Mouse (Mus musculus) lung, postnatal 0 days (tissue): ENCODE measurements around the gene Nars2.

Experiments
- CTCF ChIP-seq: IDR thresholded peaks from 2 replicates; pipeline ENCODE4 v1.5.1; 2016; ENCODE audit warnings: antibody characterized with exemption, mild to moderate bottlenecking
- EP300 ChIP-seq: IDR thresholded peaks from 2 replicates; pipeline ENCODE4 v1.6.1; 2016; ENCODE audit warnings: antibody characterized with exemption, mild to moderate bottlenecking, control low read depth

- TF ChIP-seq CTCF (no peak), EP300 (no peak)
These were observed 46.9 kb upstream of the Nars2 start for GRCm38 (mm10) chr7:96904442-96904841.
